Comparison of ENCODE assay signal across 19 mouse cellular contexts in the genomic region with DNA sequence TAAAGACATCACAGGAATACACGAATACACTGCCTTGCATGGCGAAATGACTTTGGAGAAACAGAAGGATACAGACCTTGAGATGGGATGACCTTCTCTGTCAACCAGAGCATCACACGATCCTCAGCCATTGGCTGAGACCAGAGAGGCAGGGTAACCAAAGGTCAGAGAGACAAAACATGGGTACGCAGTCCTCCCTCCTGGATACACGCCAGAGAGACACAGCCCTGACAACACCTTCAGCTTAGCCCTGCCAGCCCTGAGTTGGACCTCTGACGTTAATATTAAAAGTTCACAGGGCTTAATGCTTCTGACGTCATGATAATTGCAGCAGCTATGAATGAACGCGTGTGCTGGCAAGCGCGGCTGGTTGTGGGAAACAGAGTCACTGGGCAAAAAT. TPM values are rescaled to one million over a fixed set of nuclear protein-coding genes. Genes with fewer than 3 reads are reported as not detected.
"Had no signal": no experiment of that assay in that cellular context is flagged by ENCODE, and none has a peak within 500 bp of the region (broad histone marks: within the 10 kb centered on the region; RNA-seq: fewer than 3 reads in every experiment).

No protein-coding gene starts in this region.

- DNase-seq: lung, adult 2 months; lung, postnatal 14 days; lung, postnatal 36 days; right cerebral cortex, postnatal 14 days; thymus, adult 2 months; thymus, postnatal 25 days; thymus, postnatal 4 days had no signal

- H3K4me3 ChIP-seq: lung, embryonic 15.5 days; megakaryocyte, embryonic 14.5 days; midbrain, embryonic 13.5 days; midbrain, embryonic 15.5 days; neural tube, embryonic 12.5 days; stomach, embryonic 15.5 days had no signal

- H3K9me3 ChIP-seq: lung, embryonic 15.5 days; midbrain, embryonic 13.5 days; midbrain, embryonic 15.5 days; neural tube, embryonic 12.5 days; stomach, embryonic 15.5 days had no signal

- H3K9ac ChIP-seq: lung, embryonic 15.5 days; midbrain, embryonic 13.5 days; midbrain, embryonic 15.5 days; neural tube, embryonic 12.5 days; stomach, embryonic 15.5 days had no signal

- H3K4me1 ChIP-seq: midbrain, embryonic 13.5 days; midbrain, embryonic 15.5 days; neural tube, embryonic 12.5 days had no signal

- H3K27ac ChIP-seq: lung, embryonic 15.5 days; macrophage; midbrain, embryonic 13.5 days; midbrain, embryonic 15.5 days; neural tube, embryonic 12.5 days; stomach, embryonic 15.5 days; stomach, postnatal 0 days had no signal

- H3K36me3 ChIP-seq: lung, embryonic 15.5 days; midbrain, embryonic 13.5 days; midbrain, embryonic 15.5 days; neural tube, embryonic 12.5 days; stomach, embryonic 15.5 days had no signal

- H3K4me2 ChIP-seq: lung, embryonic 15.5 days; midbrain, embryonic 11.5 days; midbrain, embryonic 13.5 days; midbrain, embryonic 15.5 days; neural tube, embryonic 12.5 days; stomach, embryonic 15.5 days had no signal

- ATAC-seq: lung, postnatal 0 days; midbrain, embryonic 13.5 days; midbrain, embryonic 15.5 days had no signal

- H3K27me3 ChIP-seq: lung, embryonic 15.5 days; midbrain, embryonic 13.5 days; midbrain, embryonic 15.5 days; neural tube, embryonic 12.5 days; stomach, embryonic 15.5 days had no signal

RNA-seq across cellular contexts. Expression of a gene that starts 11.1 kb away (rescaled TPM):
- total RNA-seq: monocyte, adult 5-6 weeks; neutrophil, adult 5-6 weeks had no signal
- polyA plus RNA-seq: macrophage had no signal
